Mouse (Mus musculus): ENCODE data around the gene Fstl3. TPM values are rescaled to one million over a fixed set of nuclear protein-coding genes. Genes with fewer than 3 reads are reported as not detected.
A peak's percentile ranks its signal among the peaks of the same experiment; 100 is the strongest.

The Fstl3 gene
- polyA plus RNA-seq, 1 experiment from 2014 or later, result 1.1 TPM

GRCm38 (mm10) chr10:79790861-79791260 is 13.8 kb downstream of the Fstl3 start, which contains the start of gene Prss57:
Gene Prss57 (minus strand): TSS chr10:79790961.
- no peaks in the 10 kb centered on the region for H3K27me3 ChIP-seq (replicated peaks; ENCODE audit: control insufficient read depth, insufficient read depth, low read length)
- WGBS, result 82% methylated on average over 4 of the region's 4 CpGs
- no peak within 1 kb of the TSS for H3K4me3 ChIP-seq (replicated peaks; ENCODE audit: low read length)
- no peak within 1 kb of the TSS for H3K4me2 ChIP-seq (ENCODE audit: low read length)
- H3K4me1 ChIP-seq (replicated peaks; ENCODE audit: control insufficient read depth, insufficient read depth, low read length), result peaks cover 12% of the 10 kb centered on the region
- no peak within 1 kb of the TSS for H3K9ac ChIP-seq (replicated peaks; ENCODE audit: low read depth, low read length)
- ATAC-seq, result no peak
- no peaks in the 10 kb centered on the region for H3K36me3 ChIP-seq (ENCODE audit: control insufficient read depth, insufficient read depth)
- H3K9me3 ChIP-seq (ENCODE audit: control insufficient read depth, low read length), result no peaks in the 10 kb centered on the region
- no peak within 1 kb of the TSS for H3K27ac ChIP-seq (ENCODE audit: low read length)

GRCm38 (mm10) chr10:79792339-79793040 is 15.4 kb downstream of the Fstl3 start:
- Histone ChIP-seq H3K9me3 (ENCODE audit: control insufficient read depth, low read length) (no peaks in the 10 kb centered on the region), H3K27me3 (replicated peaks; ENCODE audit: control insufficient read depth, insufficient read depth, low read length) (no peaks in the 10 kb centered on the region), H3K27ac (ENCODE audit: low read length) (no peak overlapping the region), H3K4me1 (replicated peaks; ENCODE audit: control insufficient read depth, insufficient read depth, low read length) (peaks cover 28% of the 10 kb centered on the region), H3K9ac (replicated peaks; ENCODE audit: low read depth, low read length) (no peak overlapping the region), H3K4me3 (replicated peaks; ENCODE audit: low read length) (no peak overlapping the region), H3K4me2 (ENCODE audit: low read length) (no peak overlapping the region), H3K36me3 (ENCODE audit: control insufficient read depth, insufficient read depth) (no peaks in the 10 kb centered on the region)
- ATAC-seq, result no peak
- WGBS, result 84% methylated on average over 5 of the region's 5 CpGs

- H3K36me3 ChIP-seq (ENCODE audit: control insufficient read depth, insufficient read depth), result no peaks in the 10 kb centered on the region
- H3K4me2 ChIP-seq (ENCODE audit: low read length), result peak within 1 kb of the TSS; percentile 96
- WGBS, result 4% methylated on average over 50 of the region's 51 CpGs
Measured at GRCm38 (mm10) chr10:79793051-79793737, 16.1 kb downstream of the Fstl3 start, which contains the start of gene Palm. Gene Palm (plus strand): TSS chr10:79793572.

GRCm38 (mm10) chr10:79793738-79794490 is 16.8 kb downstream of the Fstl3 start:
- H3K4me1 ChIP-seq (replicated peaks; ENCODE audit: control insufficient read depth, insufficient read depth, low read length), result peaks cover 32% of the 10 kb centered on the region
- H3K27ac ChIP-seq (ENCODE audit: low read length), result peak overlapping the region; percentile 89
- peak overlapping the region; percentile 96 for H3K4me2 ChIP-seq (ENCODE audit: low read length)
- no peaks in the 10 kb centered on the region for H3K36me3 ChIP-seq (ENCODE audit: control insufficient read depth, insufficient read depth)
- peak overlapping the region; percentile 99 for H3K9ac ChIP-seq (replicated peaks; ENCODE audit: low read depth, low read length)
- peak overlapping the region; percentile 94 for H3K4me3 ChIP-seq (replicated peaks; ENCODE audit: low read length)
- WGBS, result under 1% methylated on average over 38 of the region's 38 CpGs
- peak; percentile 68 for ATAC-seq
- no peaks in the 10 kb centered on the region for H3K9me3 ChIP-seq (ENCODE audit: control insufficient read depth, low read length)
- no peaks in the 10 kb centered on the region for H3K27me3 ChIP-seq (replicated peaks; ENCODE audit: control insufficient read depth, insufficient read depth, low read length)

More at GRCm38 (mm10) chr10:79793051-79793737, 16.1 kb downstream of the Fstl3 start, which contains the start of gene Palm:
- Histone ChIP-seq H3K4me3 (replicated peaks; ENCODE audit: low read length) (peak within 1 kb of the TSS; percentile 94), H3K4me1 (replicated peaks; ENCODE audit: control insufficient read depth, insufficient read depth, low read length) (peaks cover 32% of the 10 kb centered on the region), H3K9ac (replicated peaks; ENCODE audit: low read depth, low read length) (peak within 1 kb of the TSS; percentile 99), H3K9me3 (ENCODE audit: control insufficient read depth, low read length) (no peaks in the 10 kb centered on the region), H3K27ac (ENCODE audit: low read length) (peak within 1 kb of the TSS; percentile 89), H3K27me3 (replicated peaks; ENCODE audit: control insufficient read depth, insufficient read depth, low read length) (no peaks in the 10 kb centered on the region)
- peak; percentile 77 for ATAC-seq

GRCm38 (mm10) chr10:79794491-79794931 is 17.4 kb downstream of the Fstl3 start:
- ATAC-seq, result peak; percentile 15
- Histone ChIP-seq H3K9me3 (ENCODE audit: control insufficient read depth, low read length) (no peaks in the 10 kb centered on the region), H3K4me2 (ENCODE audit: low read length) (peak overlapping the region; percentile 96), H3K4me1 (replicated peaks; ENCODE audit: control insufficient read depth, insufficient read depth, low read length) (peaks cover 32% of the 10 kb centered on the region), H3K36me3 (ENCODE audit: control insufficient read depth, insufficient read depth) (no peaks in the 10 kb centered on the region), H3K27ac (ENCODE audit: low read length) (peak overlapping the region; percentile 89), H3K4me3 (replicated peaks; ENCODE audit: low read length) (peak overlapping the region; percentile 94), H3K9ac (replicated peaks; ENCODE audit: low read depth, low read length) (peak overlapping the region; percentile 99), H3K27me3 (replicated peaks; ENCODE audit: control insufficient read depth, insufficient read depth, low read length) (no peaks in the 10 kb centered on the region)
- WGBS, result 2% methylated on average over 10 of the region's 10 CpGs

GRCm38 (mm10) chr10:79795905-79796304 is 18.8 kb downstream of the Fstl3 start:
- Histone ChIP-seq H3K4me2 (ENCODE audit: low read length) (no peak overlapping the region), H3K36me3 (ENCODE audit: control insufficient read depth, insufficient read depth) (no peaks in the 10 kb centered on the region), H3K9ac (replicated peaks; ENCODE audit: low read depth, low read length) (no peak overlapping the region), H3K9me3 (ENCODE audit: control insufficient read depth, low read length) (no peaks in the 10 kb centered on the region), H3K27me3 (replicated peaks; ENCODE audit: control insufficient read depth, insufficient read depth, low read length) (no peaks in the 10 kb centered on the region), H3K27ac (ENCODE audit: low read length) (no peak overlapping the region), H3K4me3 (replicated peaks; ENCODE audit: low read length) (no peak overlapping the region), H3K4me1 (replicated peaks; ENCODE audit: control insufficient read depth, insufficient read depth, low read length) (peaks cover 36% of the 10 kb centered on the region)
- ATAC-seq, result no peak
- WGBS, result 97% methylated on average over 3 of the region's 3 CpGs

- H3K27me3 ChIP-seq (replicated peaks; ENCODE audit: control insufficient read depth, insufficient read depth, low read length), result no peaks in the 10 kb centered on the region
- H3K4me3 ChIP-seq (replicated peaks; ENCODE audit: low read length), result no peak overlapping the region
- H3K9ac ChIP-seq (replicated peaks; ENCODE audit: low read depth, low read length), result no peak overlapping the region
- no peaks in the 10 kb centered on the region for H3K36me3 ChIP-seq (ENCODE audit: control insufficient read depth, insufficient read depth)
- WGBS, result 57% methylated on average over 15 of the region's 15 CpGs
- peaks cover 48% of the 10 kb centered on the region for H3K4me1 ChIP-seq (replicated peaks; ENCODE audit: control insufficient read depth, insufficient read depth, low read length)
- no peaks in the 10 kb centered on the region for H3K9me3 ChIP-seq (ENCODE audit: control insufficient read depth, low read length)
- H3K27ac ChIP-seq (ENCODE audit: low read length), result no peak overlapping the region
- no peak overlapping the region for H3K4me2 ChIP-seq (ENCODE audit: low read length)
- no peak for ATAC-seq
Measured at GRCm38 (mm10) chr10:79797326-79797725, 20.3 kb downstream of the Fstl3 start.

GRCm38 (mm10) chr10:79798289-79798928 is 21.3 kb downstream of the Fstl3 start:
- Histone ChIP-seq H3K36me3 (ENCODE audit: control insufficient read depth, insufficient read depth) (no peaks in the 10 kb centered on the region), H3K4me1 (replicated peaks; ENCODE audit: control insufficient read depth, insufficient read depth, low read length) (peaks cover 56% of the 10 kb centered on the region), H3K27me3 (replicated peaks; ENCODE audit: control insufficient read depth, insufficient read depth, low read length) (no peaks in the 10 kb centered on the region), H3K9ac (replicated peaks; ENCODE audit: low read depth, low read length) (no peak overlapping the region), H3K4me3 (replicated peaks; ENCODE audit: low read length) (no peak overlapping the region), H3K4me2 (ENCODE audit: low read length) (no peak overlapping the region), H3K27ac (ENCODE audit: low read length) (no peak overlapping the region), H3K9me3 (ENCODE audit: control insufficient read depth, low read length) (no peaks in the 10 kb centered on the region)
- no peak for ATAC-seq
- WGBS, result 89% methylated on average over 12 of the region's 12 CpGs

All from forebrain, embryonic 16.5 days (tissue).